Mouse (Mus musculus) embryonic fibroblast, embryonic 13.5 days (primary cell): ENCODE measurements around the gene Gm20431.

ENCODE experiments used
- CTCF ChIP-seq: IDR thresholded peaks from 2 replicates; pipeline ENCODE4 v1.5.1; 2011; ENCODE audit warnings: mild to moderate bottlenecking, control low read depth, low read length, moderate library complexity, borderline replicate concordance; ENCODE audit not compliant: insufficient read depth
- POLR2A ChIP-seq: IDR thresholded peaks from 2 replicates; pipeline ENCODE4 v1.6.1; 2011; ENCODE audit warnings: low read depth, mild to moderate bottlenecking, control low read depth, low read length, moderate library complexity

GRCm38 (mm10) chr2:167564551-167565311, 96.6 kb downstream of the Gm20431 start:
- TF ChIP-seq POLR2A (no peak), CTCF (no peak)
